Mouse (Mus musculus) testis, adult 2 months (tissue): ENCODE measurements around the gene Myrf.

Experiments used
- CTCF ChIP-seq: fragments of 200-500 bp; IDR thresholded peaks from 2 replicates; pipeline ENCODE4 v1.5.1; 2012; ENCODE audit warnings: low read depth, mild to moderate bottlenecking, inconsistent platforms, low read length, moderate library complexity; ENCODE audit not compliant: control insufficient read depth, insufficient read depth, insufficient replicate concordance
- POLR2A ChIP-seq: fragments of 200-500 bp; IDR thresholded peaks from 2 replicates; pipeline ENCODE4 v1.6.1; 2012; ENCODE audit warnings: low read depth, mild to moderate bottlenecking, inconsistent platforms, low read length, moderate library complexity; ENCODE audit not compliant: control insufficient read depth

GRCm38 (mm10) chr19:10223561-10223960 is 17.0 kb downstream of the Myrf start:
- TF ChIP-seq POLR2A (no peak), CTCF (no peak)
